Mouse (Mus musculus): ENCODE results near the gene Itgb5. TPM values are rescaled to one million over a fixed set of nuclear protein-coding genes. Genes with fewer than 3 reads are reported as not detected.

The Itgb5 gene
- polyA plus RNA-seq, 1 experiment from 2014 or later, result 4.9 TPM

DNA sequence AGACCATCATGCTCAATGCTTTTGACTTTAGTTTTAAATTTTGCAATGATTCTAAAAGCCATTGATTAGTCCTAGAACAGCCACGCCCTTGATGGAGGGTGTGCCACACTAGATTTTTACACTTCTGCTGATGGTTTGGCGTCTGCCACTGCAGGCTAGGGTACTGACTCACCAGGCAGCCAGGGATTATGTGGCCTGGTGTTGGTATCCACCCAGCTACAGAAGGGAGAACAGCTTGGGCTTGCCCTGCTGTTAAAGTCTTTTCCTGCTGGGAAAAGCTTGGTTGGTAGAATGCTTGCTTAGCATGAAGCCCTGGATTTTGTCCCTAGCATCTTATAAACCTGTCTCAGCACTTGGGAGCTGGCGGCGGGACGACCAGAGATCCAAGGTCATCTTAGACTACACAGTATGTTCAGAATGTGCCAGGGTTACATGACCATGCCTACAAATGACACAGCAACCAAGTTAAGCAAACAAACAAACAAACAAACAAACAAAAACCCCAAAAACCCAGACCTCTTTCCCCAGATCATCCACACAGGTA lies 33.8 kb downstream of the Itgb5 start:
- H3K9ac ChIP-seq (ENCODE audit: low read depth, low read length), result no peak overlapping the region
- no peaks in the 10 kb centered on the region for H3K36me3 ChIP-seq (ENCODE audit: control insufficient read depth, insufficient read depth)
- H3K27ac ChIP-seq (ENCODE audit: low read length), result no peak overlapping the region
- no peaks in the 10 kb centered on the region for H3K27me3 ChIP-seq (ENCODE audit: control insufficient read depth, insufficient read depth, low read depth, low read length)
- H3K4me1 ChIP-seq (ENCODE audit: control insufficient read depth, low read depth, low read length), result no peaks in the 10 kb centered on the region
- 66% methylated on average over 5 of the region's 5 CpGs for WGBS (ENCODE audit: insufficient replicate concordance)
- no peak for ATAC-seq (ENCODE audit: low read depth)
- no peak overlapping the region for H3K4me3 ChIP-seq (ENCODE audit: low read depth, low read length)
- H3K4me2 ChIP-seq (ENCODE audit: low read depth, low read length), result no peak overlapping the region
- H3K9me3 ChIP-seq (replicated peaks; ENCODE audit: control insufficient read depth, low read length), result no peaks in the 10 kb centered on the region

GRCm38 (mm10) chr16:33870224-33870785 lies 40.8 kb downstream of the Itgb5 start:
- Histone ChIP-seq H3K4me1 (ENCODE audit: control insufficient read depth, low read depth, low read length) (no peaks in the 10 kb centered on the region), H3K4me2 (ENCODE audit: low read depth, low read length) (no peak overlapping the region), H3K27ac (ENCODE audit: low read length) (no peak overlapping the region), H3K9ac (ENCODE audit: low read depth, low read length) (no peak overlapping the region), H3K4me3 (ENCODE audit: low read depth, low read length) (no peak overlapping the region), H3K9me3 (replicated peaks; ENCODE audit: control insufficient read depth, low read length) (no peaks in the 10 kb centered on the region), H3K27me3 (ENCODE audit: control insufficient read depth, insufficient read depth, low read depth, low read length) (no peaks in the 10 kb centered on the region), H3K36me3 (ENCODE audit: control insufficient read depth, insufficient read depth) (no peaks in the 10 kb centered on the region)
- ATAC-seq (ENCODE audit: low read depth), result no peak
- WGBS (ENCODE audit: insufficient replicate concordance), result 48% methylated on average over 3 of the region's 3 CpGs

GRCm38 (mm10) chr16:33870988-33871758 lies 41.7 kb downstream of the Itgb5 start:
- Histone ChIP-seq H3K4me2 (ENCODE audit: low read depth, low read length) (no peak overlapping the region), H3K36me3 (ENCODE audit: control insufficient read depth, insufficient read depth) (no peaks in the 10 kb centered on the region), H3K27ac (ENCODE audit: low read length) (no peak overlapping the region), H3K4me3 (ENCODE audit: low read depth, low read length) (no peak overlapping the region), H3K9me3 (replicated peaks; ENCODE audit: control insufficient read depth, low read length) (no peaks in the 10 kb centered on the region), H3K27me3 (ENCODE audit: control insufficient read depth, insufficient read depth, low read depth, low read length) (no peaks in the 10 kb centered on the region), H3K9ac (ENCODE audit: low read depth, low read length) (no peak overlapping the region), H3K4me1 (ENCODE audit: control insufficient read depth, low read depth, low read length) (no peaks in the 10 kb centered on the region)
- ATAC-seq (ENCODE audit: low read depth), result no peak
- 68% methylated on average over 13 of the region's 13 CpGs for WGBS (ENCODE audit: insufficient replicate concordance)

GRCm38 (mm10) chr16:33871865-33872443 lies 42.5 kb downstream of the Itgb5 start:
- no peak for ATAC-seq (ENCODE audit: low read depth)
- no peak overlapping the region for H3K27ac ChIP-seq (ENCODE audit: low read length)
- no peaks in the 10 kb centered on the region for H3K4me1 ChIP-seq (ENCODE audit: control insufficient read depth, low read depth, low read length)
- no peaks in the 10 kb centered on the region for H3K27me3 ChIP-seq (ENCODE audit: control insufficient read depth, insufficient read depth, low read depth, low read length)
- no peaks in the 10 kb centered on the region for H3K36me3 ChIP-seq (ENCODE audit: control insufficient read depth, insufficient read depth)
- H3K9me3 ChIP-seq (replicated peaks; ENCODE audit: control insufficient read depth, low read length), result no peaks in the 10 kb centered on the region
- no peak overlapping the region for H3K4me3 ChIP-seq (ENCODE audit: low read depth, low read length)
- H3K9ac ChIP-seq (ENCODE audit: low read depth, low read length), result no peak overlapping the region
- H3K4me2 ChIP-seq (ENCODE audit: low read depth, low read length), result no peak overlapping the region
- WGBS (ENCODE audit: insufficient replicate concordance), result 71% methylated on average over 14 of the region's 14 CpGs

- Histone ChIP-seq H3K9ac (ENCODE audit: low read depth, low read length) (no peak overlapping the region), H3K4me1 (ENCODE audit: control insufficient read depth, low read depth, low read length) (no peaks in the 10 kb centered on the region), H3K27ac (ENCODE audit: low read length) (no peak overlapping the region), H3K4me3 (ENCODE audit: low read depth, low read length) (no peak overlapping the region), H3K4me2 (ENCODE audit: low read depth, low read length) (no peak overlapping the region), H3K36me3 (ENCODE audit: control insufficient read depth, insufficient read depth) (no peaks in the 10 kb centered on the region), H3K9me3 (replicated peaks; ENCODE audit: control insufficient read depth, low read length) (no peaks in the 10 kb centered on the region), H3K27me3 (ENCODE audit: control insufficient read depth, insufficient read depth, low read depth, low read length) (no peaks in the 10 kb centered on the region)
- WGBS (ENCODE audit: insufficient replicate concordance), result 55% methylated on average over 7 of the region's 7 CpGs
- ATAC-seq (ENCODE audit: low read depth), result no peak
Measured at GRCm38 (mm10) chr16:33873282-33873681, 43.8 kb downstream of the Itgb5 start.

DNA sequence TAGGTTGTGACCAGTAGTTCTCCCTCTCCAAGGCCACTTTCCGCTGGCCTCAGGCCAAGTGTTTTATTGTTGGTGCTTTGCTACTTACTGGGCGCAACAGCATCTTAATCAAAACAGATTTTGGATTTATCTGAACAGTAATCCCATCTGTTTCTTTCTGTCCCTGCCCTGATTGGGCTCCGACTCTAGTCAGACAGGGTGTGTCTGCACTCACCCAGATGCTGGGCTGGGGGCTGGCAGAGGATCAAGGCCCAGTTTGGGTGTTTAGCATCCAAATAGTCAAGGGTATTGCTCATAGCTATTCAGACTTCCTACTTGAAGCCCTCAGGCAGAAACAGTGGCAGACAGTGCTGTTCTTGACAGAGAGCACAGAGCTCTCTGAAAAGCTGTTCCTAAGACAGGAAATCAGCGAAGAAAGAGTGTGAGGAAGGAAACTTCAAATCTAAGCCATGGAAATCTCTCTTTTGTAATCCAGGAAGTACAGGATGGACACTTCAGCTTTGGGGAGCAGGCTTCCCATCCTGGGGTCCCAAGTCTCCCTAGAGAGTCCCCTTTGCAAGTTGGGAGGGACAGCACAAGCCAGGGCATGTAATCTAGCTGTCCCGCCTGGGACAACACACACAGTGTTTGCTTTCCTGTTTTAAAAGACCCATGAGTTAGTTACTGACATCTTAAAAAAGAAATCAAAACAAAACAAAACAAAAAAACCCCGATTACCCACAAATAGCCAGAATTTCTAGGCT lies 48.7 kb downstream of the Itgb5 start:
- H3K27me3 ChIP-seq (ENCODE audit: control insufficient read depth, insufficient read depth, low read depth, low read length), result no peaks in the 10 kb centered on the region
- H3K36me3 ChIP-seq (ENCODE audit: control insufficient read depth, insufficient read depth), result no peaks in the 10 kb centered on the region
- H3K4me1 ChIP-seq (ENCODE audit: control insufficient read depth, low read depth, low read length), result no peaks in the 10 kb centered on the region; the same call in 1 of the 2 replicates
- no peak overlapping the region for H3K27ac ChIP-seq (ENCODE audit: low read length)
- no peak overlapping the region for H3K4me3 ChIP-seq (ENCODE audit: low read depth, low read length)
- no peaks in the 10 kb centered on the region for H3K9me3 ChIP-seq (replicated peaks; ENCODE audit: control insufficient read depth, low read length)
- 60% methylated on average over 6 of the region's 6 CpGs for WGBS (ENCODE audit: insufficient replicate concordance)
- no peak overlapping the region for H3K9ac ChIP-seq (ENCODE audit: low read depth, low read length)
- H3K4me2 ChIP-seq (ENCODE audit: low read depth, low read length), result no peak overlapping the region
- ATAC-seq (ENCODE audit: low read depth), result no peak

DNA sequence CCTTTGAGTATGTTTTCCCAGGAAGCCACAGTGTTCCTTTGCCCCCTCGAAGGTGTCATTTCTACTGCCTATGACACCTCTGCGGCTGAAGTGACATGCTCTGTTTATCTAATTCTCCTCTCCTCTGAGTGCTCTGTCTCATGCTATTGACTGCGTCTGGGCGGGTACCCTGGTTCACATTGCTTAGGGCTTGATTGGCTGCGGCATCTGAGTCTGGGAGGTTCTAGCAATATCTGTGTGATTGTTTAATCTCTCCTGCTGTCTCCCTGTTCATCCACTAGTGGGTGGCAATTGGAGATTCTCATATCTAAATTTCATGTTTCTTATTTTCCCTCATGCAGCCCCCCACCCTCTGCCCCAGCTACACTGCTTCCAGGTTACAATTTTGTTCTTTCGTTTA lies 49.6 kb downstream of the Itgb5 start:
- Histone ChIP-seq H3K4me3 (ENCODE audit: low read depth, low read length) (no peak overlapping the region), H3K4me2 (ENCODE audit: low read depth, low read length) (no peak overlapping the region), H3K9me3 (replicated peaks; ENCODE audit: control insufficient read depth, low read length) (no peaks in the 10 kb centered on the region), H3K27me3 (ENCODE audit: control insufficient read depth, insufficient read depth, low read depth, low read length) (no peaks in the 10 kb centered on the region), H3K9ac (ENCODE audit: low read depth, low read length) (no peak overlapping the region), H3K36me3 (ENCODE audit: control insufficient read depth, insufficient read depth) (no peaks in the 10 kb centered on the region), H3K4me1 (ENCODE audit: control insufficient read depth, low read depth, low read length) (no peaks in the 10 kb centered on the region; the same call in 1 of the 2 replicates), H3K27ac (ENCODE audit: low read length) (no peak overlapping the region)
- no peak for ATAC-seq (ENCODE audit: low read depth)
- WGBS (ENCODE audit: insufficient replicate concordance), result 41% methylated on average over 6 of the region's 6 CpGs

DNA sequence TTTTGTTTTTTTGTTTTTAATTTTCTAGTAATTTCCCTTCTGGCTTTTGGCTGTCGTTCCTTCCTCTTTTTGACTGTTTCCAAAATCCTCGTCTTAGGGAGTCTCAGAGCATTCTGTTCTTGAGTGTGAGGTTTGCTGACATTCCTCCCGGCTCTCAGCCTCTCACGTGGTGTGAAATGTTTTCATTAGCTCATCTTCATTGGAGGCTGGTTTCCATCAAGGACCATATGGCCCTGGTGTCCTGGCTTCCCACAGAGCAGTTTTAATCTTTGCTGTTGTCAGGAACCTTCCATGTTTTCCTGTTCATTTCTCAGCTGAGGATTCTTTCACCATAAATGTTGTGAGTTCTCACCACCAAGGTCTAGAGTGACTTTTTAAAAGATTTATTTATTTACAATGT lies 50.1 kb downstream of the Itgb5 start:
- no peak for ATAC-seq (ENCODE audit: low read depth)
- no peak overlapping the region for H3K4me2 ChIP-seq (ENCODE audit: low read depth, low read length)
- H3K9me3 ChIP-seq (replicated peaks; ENCODE audit: control insufficient read depth, low read length), result no peaks in the 10 kb centered on the region
- H3K4me1 ChIP-seq (ENCODE audit: control insufficient read depth, low read depth, low read length), result no peaks in the 10 kb centered on the region; the same call in 1 of the 2 replicates
- H3K4me3 ChIP-seq (ENCODE audit: low read depth, low read length), result no peak overlapping the region
- 31% methylated on average over 4 of the region's 4 CpGs for WGBS (ENCODE audit: insufficient replicate concordance)
- H3K9ac ChIP-seq (ENCODE audit: low read depth, low read length), result no peak overlapping the region
- H3K27ac ChIP-seq (ENCODE audit: low read length), result no peak overlapping the region
- no peaks in the 10 kb centered on the region for H3K27me3 ChIP-seq (ENCODE audit: control insufficient read depth, insufficient read depth, low read depth, low read length)
- H3K36me3 ChIP-seq (ENCODE audit: control insufficient read depth, insufficient read depth), result no peaks in the 10 kb centered on the region

All from liver, embryonic 16.5 days (tissue).